Mouse (Mus musculus) kidney, embryonic 15.5 days (tissue): ENCODE measurements at regions not wholly inside any gene's neighbourhood (a gene's known extent, or its start where the extent isn't known, plus 50 kb on each side); places are given as distances from the start of the nearest gene placed in this dataset.

Experiments
- ATAC-seq: fragments of 200-750 bp; cut with Nextera tagmentation; replicated peaks from 2 replicates; pipeline ENCODE4 v1.8.0; 2017; ENCODE audit warnings: moderate TSS enrichment; ENCODE audit not compliant: low FRiP score
- H3K27ac ChIP-seq: fragments of 300-500 bp; sonication (generic); 2 replicates; pipeline ENCODE4 v1.5.1; 2015; ENCODE audit warnings: mild to moderate bottlenecking, inconsistent platforms
- H3K27me3 ChIP-seq: fragments of 300-500 bp; sonication (generic); 2 replicates; pipeline ENCODE4 v1.6.1; 2015; ENCODE audit warnings: inconsistent platforms
- H3K36me3 ChIP-seq: fragments of 300-500 bp; sonication (generic); 2 replicates; pipeline ENCODE4 v1.6.1; 2015; ENCODE audit warnings: inconsistent platforms
- H3K4me1 ChIP-seq: fragments of 300-500 bp; sonication (generic); 2 replicates; pipeline ENCODE4 v1.6.1; 2015; ENCODE audit warnings: inconsistent platforms
- H3K4me2 ChIP-seq: fragments of 300-500 bp; sonication (generic); 2 replicates; pipeline ENCODE4 v1.6.1; 2015; ENCODE audit warnings: moderate library complexity, mild to moderate bottlenecking, inconsistent platforms
- H3K4me3 ChIP-seq: fragments of 300-500 bp; sonication (generic); replicated peaks from 2 replicates; pipeline ENCODE4 v1.5.1; 2015; ENCODE audit warnings: mild to moderate bottlenecking, inconsistent platforms
- H3K9ac ChIP-seq: fragments of 300-500 bp; sonication (generic); 2 replicates; pipeline ENCODE4 v1.6.1; 2015; ENCODE audit warnings: mild to moderate bottlenecking, inconsistent platforms
- H3K9me3 ChIP-seq: fragments of 300-500 bp; sonication (generic); replicated peaks from 2 replicates; pipeline ENCODE4 v1.6.1; 2016; ENCODE audit warnings: inconsistent platforms
- WGBS: fragments of 180-500 bp; shearing (Covaris S2); methylation state at CpG from one replicate; pipeline ENCODE4 v1.1.7; 2015; ENCODE audit warnings: mixed read lengths; 5-methylcytosine and 5-hydroxymethylcytosine counted together

- Histone ChIP-seq H3K4me1 (peaks cover 13% of the 10 kb centered on the region; the same call in 1 of the 2 replicates), H3K27ac (no peak overlapping the region), H3K9ac (no peak overlapping the region), H3K4me2 (no peak overlapping the region), H3K27me3 (no peaks in the 10 kb centered on the region), H3K36me3 (no peaks in the 10 kb centered on the region), H3K4me3 (no peak overlapping the region), H3K9me3 (peaks cover 3% of the 10 kb centered on the region; the same call in 1 of the 2 replicates)
- ATAC-seq: no peak
- WGBS: 73% methylated on average over 4 of the region's 4 CpGs
Measured at GRCm38 (mm10) chr1:183671541-183671940, 253.5 kb downstream of the Hhipl2 start.

DNA sequence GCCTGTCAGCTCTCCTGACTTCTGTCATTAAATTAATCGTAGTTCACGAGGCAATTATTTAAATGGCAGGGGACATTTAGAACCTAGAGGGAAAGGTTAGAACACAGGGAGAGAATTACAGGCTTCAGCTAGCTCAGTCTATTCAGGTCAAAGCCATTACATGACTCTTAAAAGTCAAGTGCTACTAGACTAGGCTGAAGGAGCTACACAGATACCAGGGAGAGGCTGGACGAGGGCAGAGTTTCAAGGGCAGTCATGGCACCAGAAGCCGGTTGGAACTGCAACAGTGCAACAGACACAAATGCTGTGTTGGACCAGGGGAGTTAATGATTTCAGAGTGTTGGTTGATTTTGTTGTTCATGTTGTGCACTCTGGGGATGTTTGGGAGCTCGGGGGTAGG is 254.5 kb downstream of the Hhipl2 start:
- WGBS: 85% methylated on average over 5 of the region's 5 CpGs
- Histone ChIP-seq H3K4me3 (no peak overlapping the region), H3K4me2 (no peak overlapping the region), H3K4me1 (peaks cover 13% of the 10 kb centered on the region; the same call in 1 of the 2 replicates), H3K27me3 (no peaks in the 10 kb centered on the region), H3K9me3 (no peaks in the 10 kb centered on the region), H3K9ac (no peak overlapping the region), H3K36me3 (no peaks in the 10 kb centered on the region), H3K27ac (no peak overlapping the region)
- no peak for ATAC-seq

GRCm38 (mm10) chr1:183677585-183677984 is 259.6 kb downstream of the Hhipl2 start:
- WGBS: 87% methylated on average over 4 of the region's 4 CpGs
- Histone ChIP-seq H3K4me2 (no peak overlapping the region), H3K27ac (no peak overlapping the region), H3K9me3 (no peaks in the 10 kb centered on the region), H3K9ac (no peak overlapping the region), H3K4me3 (no peak overlapping the region), H3K27me3 (no peaks in the 10 kb centered on the region), H3K36me3 (no peaks in the 10 kb centered on the region), H3K4me1 (no peaks in the 10 kb centered on the region)
- ATAC-seq: no peak

- Histone ChIP-seq H3K27ac (no peak overlapping the region), H3K4me1 (no peaks in the 10 kb centered on the region), H3K9ac (no peak overlapping the region), H3K4me2 (no peak overlapping the region), H3K9me3 (no peaks in the 10 kb centered on the region), H3K4me3 (no peak overlapping the region), H3K27me3 (no peaks in the 10 kb centered on the region), H3K36me3 (no peaks in the 10 kb centered on the region)
- 52% methylated on average over 11 of the region's 11 CpGs for WGBS
- no peak for ATAC-seq
Measured at GRCm38 (mm10) chr1:183679949-183680348, 261.9 kb downstream of the Hhipl2 start.

DNA sequence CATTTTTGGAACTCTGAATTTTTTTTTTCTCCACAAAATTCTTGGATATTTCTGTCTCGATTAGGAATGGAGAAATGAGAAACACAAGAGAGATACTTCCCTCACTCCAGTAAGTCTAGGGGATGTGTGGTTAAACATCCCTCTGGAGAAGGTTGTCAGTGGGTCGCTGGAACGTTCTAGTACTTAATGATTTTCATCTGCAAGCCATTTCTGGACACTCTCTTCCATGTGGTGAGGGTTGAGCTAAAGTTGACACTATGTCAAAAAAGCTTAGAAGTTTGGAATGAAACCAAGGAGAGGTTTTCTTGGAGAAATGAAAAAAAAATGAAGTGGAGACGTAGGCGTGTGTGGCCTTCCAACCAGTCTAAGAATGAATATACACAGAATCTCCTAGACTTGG is 268.0 kb downstream of the Hhipl2 start:
- Histone ChIP-seq H3K4me1 (no peaks in the 10 kb centered on the region), H3K27ac (no peak overlapping the region), H3K27me3 (no peaks in the 10 kb centered on the region), H3K36me3 (no peaks in the 10 kb centered on the region), H3K4me2 (no peak overlapping the region), H3K9me3 (no peaks in the 10 kb centered on the region), H3K9ac (no peak overlapping the region), H3K4me3 (no peak overlapping the region)
- no peak for ATAC-seq
- 92% methylated on average over 5 of the region's 5 CpGs for WGBS

DNA sequence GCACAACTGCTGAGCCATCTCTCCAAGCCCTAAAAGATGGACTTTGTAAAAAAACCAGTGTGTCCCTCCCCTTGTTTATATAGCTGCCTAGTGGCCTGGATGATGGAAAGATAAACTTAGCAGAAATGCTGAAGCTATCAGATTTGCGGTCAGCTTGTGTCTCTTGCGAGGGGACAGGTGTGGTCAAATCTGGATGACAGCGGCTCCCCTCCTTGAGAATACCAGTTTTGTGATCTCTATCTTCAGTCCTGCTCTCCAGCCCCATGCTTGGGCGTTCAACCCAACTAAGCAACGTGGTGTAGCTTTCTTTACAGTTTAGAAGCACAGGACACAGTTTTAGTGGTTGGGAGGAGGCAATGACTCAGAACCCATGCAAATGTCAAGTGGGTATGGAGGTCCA is 274.7 kb downstream of the Hhipl2 start:
- Histone ChIP-seq H3K4me1 (no peaks in the 10 kb centered on the region), H3K27me3 (no peaks in the 10 kb centered on the region), H3K9ac (no peak overlapping the region), H3K27ac (no peak overlapping the region), H3K4me2 (no peak overlapping the region), H3K36me3 (no peaks in the 10 kb centered on the region), H3K9me3 (no peaks in the 10 kb centered on the region), H3K4me3 (no peak overlapping the region)
- WGBS: 72% methylated on average over 5 of the region's 5 CpGs
- ATAC-seq: no peak

- WGBS: 87% methylated on average over 11 of the region's 11 CpGs
- Histone ChIP-seq H3K9me3 (no peaks in the 10 kb centered on the region), H3K36me3 (no peaks in the 10 kb centered on the region), H3K9ac (no peak overlapping the region), H3K4me2 (no peak overlapping the region), H3K4me3 (no peak overlapping the region), H3K4me1 (no peaks in the 10 kb centered on the region), H3K27me3 (no peaks in the 10 kb centered on the region), H3K27ac (no peak overlapping the region)
- no peak for ATAC-seq
Measured at GRCm38 (mm10) chr1:183699284-183699683, 281.3 kb downstream of the Hhipl2 start.

DNA sequence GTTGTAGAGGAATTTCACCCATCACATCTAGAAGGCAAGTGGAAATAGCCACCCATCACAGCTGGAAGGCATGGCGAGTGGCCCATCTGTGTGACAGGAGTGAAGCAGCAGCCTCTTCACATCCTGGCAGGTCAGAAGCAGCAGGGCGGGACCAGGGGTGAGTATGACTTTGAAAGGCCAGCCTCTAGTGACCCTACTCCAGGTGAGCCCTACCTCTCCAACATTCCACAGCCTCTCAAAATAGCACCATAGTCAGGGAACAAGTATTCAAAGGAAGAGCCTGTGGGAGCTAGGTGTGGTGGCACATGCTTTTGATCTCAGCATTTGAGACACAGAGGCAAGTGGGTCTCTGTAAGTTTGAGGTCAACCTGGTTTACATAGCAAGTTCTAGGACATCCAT is 284.9 kb downstream of the Hhipl2 start:
- Histone ChIP-seq H3K9me3 (no peaks in the 10 kb centered on the region), H3K9ac (no peak overlapping the region), H3K27me3 (no peaks in the 10 kb centered on the region), H3K4me1 (0 out of 2 replicates have a peak, but pooled peaks cover 2% of the 10 kb centered on the region), H3K36me3 (no peaks in the 10 kb centered on the region), H3K4me2 (no peak overlapping the region), H3K27ac (no peak overlapping the region), H3K4me3 (no peak overlapping the region)
- 93% methylated on average over 2 of the region's 2 CpGs for WGBS
- ATAC-seq: no peak

DNA sequence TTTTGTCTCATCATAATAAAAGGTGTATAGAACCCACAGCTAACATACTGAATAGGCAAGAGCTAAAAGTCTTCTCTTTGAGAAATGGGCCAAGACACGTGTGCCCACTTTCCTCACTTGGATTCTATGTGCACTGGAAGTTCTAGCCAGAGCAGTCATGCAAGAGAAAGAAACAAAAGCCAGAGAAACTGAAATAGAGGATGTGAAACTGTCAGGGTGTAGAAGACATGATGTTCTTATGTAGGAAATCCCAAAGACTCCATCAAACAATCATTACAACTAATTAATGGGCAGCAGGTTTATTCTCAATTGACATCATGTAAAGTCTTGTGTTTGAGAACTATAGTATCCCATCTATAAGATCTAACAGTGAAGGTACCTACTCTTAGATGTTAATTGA is 294.9 kb downstream of the Hhipl2 start:
- H3K36me3 ChIP-seq: no peaks in the 10 kb centered on the region
- no peak overlapping the region for H3K4me3 ChIP-seq
- no peaks in the 10 kb centered on the region for H3K27me3 ChIP-seq
- 88% methylated on average over 1 of the region's 1 CpGs for WGBS
- no peak overlapping the region for H3K27ac ChIP-seq
- no peaks in the 10 kb centered on the region for H3K4me1 ChIP-seq
- H3K4me2 ChIP-seq: no peak overlapping the region
- H3K9ac ChIP-seq: no peak overlapping the region
- no peaks in the 10 kb centered on the region for H3K9me3 ChIP-seq
- ATAC-seq: no peak

DNA sequence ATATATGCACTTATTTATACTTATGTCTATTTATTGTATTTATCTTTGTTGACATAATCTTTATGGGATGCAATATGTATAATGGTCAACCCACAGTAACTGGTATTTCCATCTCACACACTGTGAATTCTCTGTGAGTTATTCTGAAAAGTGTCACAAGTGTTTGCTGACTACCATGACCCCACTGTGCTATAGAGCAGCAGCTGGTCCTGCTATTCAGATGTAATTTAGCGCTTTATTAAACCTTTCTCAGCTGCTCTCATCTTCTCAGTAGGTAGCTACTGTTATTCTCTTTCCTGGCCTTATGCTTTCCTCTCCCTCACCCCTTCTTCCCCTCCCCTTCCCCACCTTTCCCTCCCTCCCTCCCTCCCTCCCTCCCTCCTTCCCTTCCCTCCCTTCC is 296.0 kb upstream of the Dusp10 start:
- H3K27ac ChIP-seq: no peak overlapping the region
- no peak overlapping the region for H3K4me2 ChIP-seq
- no peaks in the 10 kb centered on the region for H3K9me3 ChIP-seq
- H3K4me1 ChIP-seq: no peaks in the 10 kb centered on the region
- H3K36me3 ChIP-seq: no peaks in the 10 kb centered on the region
- no peak for ATAC-seq
- no peak overlapping the region for H3K4me3 ChIP-seq
- no peak overlapping the region for H3K9ac ChIP-seq
- H3K27me3 ChIP-seq: no peaks in the 10 kb centered on the region
- WGBS: 81% methylated on average over 1 of the region's 1 CpGs

DNA sequence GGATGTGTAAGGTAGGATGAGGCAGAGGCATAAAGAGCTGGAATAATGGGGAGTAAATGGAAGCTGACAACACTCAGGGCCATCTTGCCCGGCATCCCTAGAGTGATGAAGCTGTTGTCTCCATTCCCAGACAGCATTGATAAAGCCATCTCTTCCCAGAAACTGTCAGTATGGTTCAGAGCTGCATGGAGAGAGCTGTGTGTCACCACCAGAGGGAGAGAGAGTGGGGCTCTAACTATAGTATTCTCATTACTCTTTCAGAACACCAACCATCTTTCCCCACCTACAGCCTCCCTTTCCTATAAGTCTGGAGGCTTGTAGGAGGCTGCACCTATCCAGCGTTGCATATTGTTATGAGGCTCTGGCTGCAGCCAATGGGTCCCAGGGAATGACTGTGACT is 264.0 kb upstream of the Dusp10 start:
- no peak overlapping the region for H3K9ac ChIP-seq
- no peak overlapping the region for H3K4me3 ChIP-seq
- no peaks in the 10 kb centered on the region for H3K9me3 ChIP-seq
- WGBS: 88% methylated on average over 2 of the region's 2 CpGs
- no peak for ATAC-seq
- H3K36me3 ChIP-seq: no peaks in the 10 kb centered on the region
- H3K4me2 ChIP-seq: no peak overlapping the region
- no peaks in the 10 kb centered on the region for H3K27me3 ChIP-seq
- H3K4me1 ChIP-seq: no peaks in the 10 kb centered on the region
- H3K27ac ChIP-seq: no peak overlapping the region

DNA sequence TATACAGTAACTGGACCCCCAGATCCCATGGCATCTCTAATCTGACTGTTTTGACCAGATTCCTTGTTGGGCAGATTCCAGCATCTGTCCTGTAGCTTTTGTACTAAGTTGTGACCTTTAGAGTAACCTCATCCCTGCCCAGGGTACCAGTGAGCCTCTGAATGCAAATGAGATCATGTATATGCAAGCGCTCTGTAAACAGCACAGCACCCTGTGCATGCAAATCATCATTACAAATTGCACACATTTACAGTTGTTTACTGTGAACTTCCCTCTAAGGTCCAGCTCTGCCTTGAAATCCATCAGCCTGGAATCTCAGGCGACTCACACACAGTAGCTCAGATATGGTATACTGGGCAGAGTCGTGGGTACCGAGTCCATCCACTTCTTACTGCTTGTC is 258.6 kb upstream of the Dusp10 start:
- Histone ChIP-seq H3K4me1 (no peaks in the 10 kb centered on the region), H3K4me3 (no peak overlapping the region)

DNA sequence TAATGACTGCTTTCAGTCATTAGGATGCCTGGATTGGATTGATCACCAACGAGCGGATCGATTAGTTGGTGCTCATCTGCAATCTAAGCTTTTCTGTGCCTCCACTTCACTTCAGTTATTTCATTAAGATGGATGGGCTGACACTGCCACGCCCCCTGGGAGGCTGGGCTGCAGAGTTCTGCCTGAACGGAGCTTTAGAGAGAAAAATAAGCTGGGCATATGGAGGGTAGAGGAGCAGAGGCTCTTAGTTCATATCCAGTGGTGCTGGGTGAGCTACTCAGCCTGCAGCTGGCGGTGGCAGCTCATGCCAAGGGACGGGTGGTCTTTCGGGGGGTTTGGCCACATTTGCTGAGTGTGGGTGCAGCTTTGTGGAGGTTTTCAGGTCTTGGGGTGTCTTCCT is 256.4 kb upstream of the Dusp10 start:
- Histone ChIP-seq H3K27ac (no peak overlapping the region), H3K9ac (no peak overlapping the region), H3K4me2 (no peak overlapping the region), H3K36me3 (no peaks in the 10 kb centered on the region), H3K9me3 (no peaks in the 10 kb centered on the region), H3K4me3 (no peak overlapping the region), H3K27me3 (no peaks in the 10 kb centered on the region), H3K4me1 (no peaks in the 10 kb centered on the region)
- no peak for ATAC-seq
- WGBS: 67% methylated on average over 8 of the region's 8 CpGs

More for the DNA sequence above, 258.6 kb upstream of the Dusp10 start:
- WGBS: 91% methylated on average over 4 of the region's 4 CpGs
- H3K9me3 ChIP-seq: no peaks in the 10 kb centered on the region
- no peak overlapping the region for H3K9ac ChIP-seq
- H3K27me3 ChIP-seq: no peaks in the 10 kb centered on the region
- H3K36me3 ChIP-seq: no peaks in the 10 kb centered on the region
- H3K27ac ChIP-seq: no peak overlapping the region
- H3K4me2 ChIP-seq: no peak overlapping the region
- no peak for ATAC-seq
